Mouse (Mus musculus) lung, embryonic 15.5 days (tissue): ENCODE results near the gene Spi1. TPM values are rescaled to one million over a fixed set of nuclear protein-coding genes. Genes with fewer than 3 reads are reported as not detected.
A peak's percentile ranks its signal among the peaks of the same experiment; 100 is the strongest.

Experiments used
- ATAC-seq: fragments of 200-750 bp; cut with Nextera tagmentation; 2 replicates; pipeline ENCODE4 v1.8.0; 2017; ENCODE audit warnings: moderate number of reproducible peaks, borderline replicate concordance; ENCODE audit not compliant: low FRiP score, low TSS enrichment; ENCODE audit errors: extremely low read depth
- H3K27ac ChIP-seq: fragments of 300-500 bp; sonication (generic); 2 replicates; pipeline ENCODE4 v1.5.1; 2015; ENCODE audit warnings: moderate library complexity, mild to moderate bottlenecking, inconsistent platforms
- H3K27me3 ChIP-seq: fragments of 300-500 bp; sonication (generic); 2 replicates; pipeline ENCODE4 v1.6.1; 2015; ENCODE audit warnings: inconsistent platforms
- H3K36me3 ChIP-seq: fragments of 300-500 bp; sonication (generic); 2 replicates; pipeline ENCODE4 v1.6.1; 2015; ENCODE audit warnings: inconsistent platforms
- H3K4me1 ChIP-seq: fragments of 300-500 bp; sonication (generic); 2 replicates; pipeline ENCODE4 v1.6.1; 2015; ENCODE audit warnings: inconsistent platforms
- H3K4me2 ChIP-seq: fragments of 300-500 bp; sonication (generic); 2 replicates; pipeline ENCODE4 v1.6.1; 2015; ENCODE audit warnings: inconsistent platforms, mild to moderate bottlenecking, moderate library complexity
- H3K4me3 ChIP-seq: fragments of 300-500 bp; sonication (generic); 2 replicates; pipeline ENCODE4 v1.5.1; 2015; ENCODE audit warnings: mild to moderate bottlenecking, inconsistent platforms
- H3K9ac ChIP-seq: fragments of 300-500 bp; sonication (generic); 2 replicates; pipeline ENCODE4 v1.6.1; 2015; ENCODE audit warnings: inconsistent platforms
- H3K9me3 ChIP-seq: fragments of 300-500 bp; sonication (generic); 2 replicates; pipeline ENCODE4 v1.6.1; 2016; ENCODE audit warnings: inconsistent platforms
- WGBS: fragments of 180-500 bp; shearing (Covaris S2); methylation state at CpG from one replicate; pipeline ENCODE4 v1.1.7; 2015; 5-methylcytosine and 5-hydroxymethylcytosine counted together
- polyA plus RNA-seq: library from polyadenylated mRNA; unstranded; fragments of >200 nt; fragmentation: Nextera tagmentation; extraction: Ambion mirVana; gene quantifications from 2 replicates; pipeline ENCODE4 v1.2.1, GENCODE M21; 2015

The Spi1 gene
- polyA plus RNA-seq, 1 experiment from 2014 or later: 8.7 TPM

DNA sequence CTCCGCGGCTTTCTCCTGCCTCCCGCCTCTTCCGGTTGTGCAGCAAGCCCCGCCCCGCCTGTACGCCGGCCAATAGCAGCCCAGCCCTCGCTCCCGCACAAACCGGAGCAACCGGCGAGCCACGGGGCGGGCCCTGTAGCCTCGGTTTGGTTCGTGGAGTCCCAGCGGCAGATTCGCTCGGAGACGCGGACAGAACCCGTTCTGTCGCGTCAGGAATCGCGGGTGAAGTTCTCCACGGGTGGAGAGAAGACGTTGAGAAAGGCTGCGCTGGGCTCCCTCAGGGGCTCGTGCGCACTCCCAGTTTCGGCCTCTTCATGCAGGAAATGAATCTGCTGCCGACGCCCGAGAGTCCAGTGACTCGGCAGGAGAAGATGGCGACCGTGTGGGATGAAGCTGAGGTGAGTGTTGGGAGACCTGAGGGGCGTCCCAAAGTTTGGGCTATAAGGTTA lies 28.2 kb upstream of the Spi1 start, which contains the start of gene Psmc3:
Psmc3 (plus strand) TSS at position 76 of the 449 bp plus-strand sequence.
- WGBS: under 1% methylated on average over 40 of the region's 40 CpGs
- H3K36me3 ChIP-seq: peaks cover 38% of the 10 kb centered on the region

GRCm38 (mm10) chr2:91058435-91058834 lies 23.8 kb upstream of the Spi1 start:
- H3K9ac ChIP-seq: no peak overlapping the region
- H3K4me3 ChIP-seq: no peak overlapping the region
- no peak for ATAC-seq
- no peaks in the 10 kb centered on the region for H3K27me3 ChIP-seq
- peaks cover 10% of the 10 kb centered on the region for H3K4me1 ChIP-seq
- no peak overlapping the region for H3K4me2 ChIP-seq
- no peaks in the 10 kb centered on the region for H3K9me3 ChIP-seq
- peaks cover 82% of the 10 kb centered on the region for H3K36me3 ChIP-seq
- H3K27ac ChIP-seq: no peak overlapping the region
- 88% methylated on average over 5 of the region's 5 CpGs for WGBS

More for the DNA sequence above, 28.2 kb upstream of the Spi1 start, which contains the start of gene Psmc3:
- Histone ChIP-seq H3K27me3 (no peaks in the 10 kb centered on the region), H3K4me3 (peak within 1 kb of the TSS; percentile 90), H3K4me1 (peaks cover 10% of the 10 kb centered on the region), H3K9me3 (no peaks in the 10 kb centered on the region), H3K9ac (peak within 1 kb of the TSS; percentile 84), H3K27ac (peak within 1 kb of the TSS; percentile 85), H3K4me2 (peak within 1 kb of the TSS; percentile 90)
- ATAC-seq: peak; percentile 99

DNA sequence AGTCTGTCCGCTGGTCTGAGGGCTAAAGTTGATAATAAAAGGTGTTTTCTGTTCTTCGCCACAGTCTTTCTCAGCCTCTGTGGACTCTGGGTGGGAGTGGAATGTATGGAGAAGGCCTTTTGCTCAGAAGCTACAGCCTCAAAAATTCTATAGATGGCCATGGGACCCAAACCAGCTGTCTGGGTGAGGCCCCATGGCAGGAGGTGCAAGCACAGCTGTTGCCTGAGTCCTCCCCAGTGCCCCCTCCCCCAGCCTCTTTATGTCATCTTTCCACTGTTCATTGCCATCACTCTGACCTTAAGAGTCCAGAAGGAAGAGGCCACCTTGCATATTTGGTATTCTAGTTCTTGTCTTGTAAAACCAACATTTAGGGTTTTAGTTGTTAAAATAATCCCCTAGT lies 22.8 kb upstream of the Spi1 start:
- ATAC-seq: no peak
- Histone ChIP-seq H3K9ac (no peak overlapping the region), H3K4me2 (no peak overlapping the region), H3K27me3 (no peaks in the 10 kb centered on the region), H3K4me3 (no peak overlapping the region), H3K4me1 (peaks cover 10% of the 10 kb centered on the region), H3K36me3 (peaks cover 91% of the 10 kb centered on the region), H3K9me3 (no peaks in the 10 kb centered on the region), H3K27ac (no peak overlapping the region)
- WGBS: 96% methylated on average over 2 of the region's 2 CpGs

DNA sequence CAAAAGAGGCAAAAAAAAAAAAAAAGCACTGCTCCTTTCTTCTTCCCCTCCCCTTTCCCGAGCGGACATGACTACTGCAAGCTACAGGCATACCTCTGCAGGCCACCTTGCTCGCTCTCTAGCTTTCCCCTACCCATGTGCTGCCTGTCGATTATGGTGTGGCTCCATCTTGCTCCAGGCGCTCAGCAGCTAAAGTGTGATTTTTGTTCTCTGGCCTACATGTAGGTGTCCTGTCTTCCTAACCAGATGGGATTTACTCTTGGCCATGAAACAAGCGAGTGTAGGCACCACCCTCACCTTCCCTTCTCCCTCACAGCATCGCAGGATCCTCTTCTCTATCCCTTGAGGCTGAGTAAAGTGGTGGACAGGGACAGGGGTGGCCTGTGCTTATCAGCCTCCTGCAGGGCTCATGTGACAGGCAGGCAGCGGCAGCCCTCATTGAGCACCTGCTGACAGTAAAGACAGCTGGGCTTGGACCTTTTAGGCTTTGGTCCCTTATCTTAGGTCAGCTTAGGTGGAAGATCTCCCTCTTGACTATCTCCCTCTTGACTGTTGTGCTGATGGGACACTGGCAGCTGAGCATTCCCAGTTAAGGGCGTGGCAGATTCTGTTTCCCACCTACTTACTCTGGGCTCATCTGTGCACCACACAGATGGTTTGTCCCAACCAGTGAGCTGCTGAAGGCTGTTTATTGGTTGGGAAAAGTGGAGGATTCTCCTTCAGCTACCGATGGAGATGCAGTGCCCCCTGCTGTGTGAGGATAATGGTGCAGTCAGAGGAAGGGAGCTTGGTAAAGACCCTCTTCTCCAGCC lies 21.4 kb upstream of the Spi1 start:
- no peak overlapping the region for H3K27ac ChIP-seq
- no peaks in the 10 kb centered on the region for H3K9me3 ChIP-seq
- H3K4me3 ChIP-seq: no peak overlapping the region
- H3K4me2 ChIP-seq: no peak overlapping the region
- no peaks in the 10 kb centered on the region for H3K4me1 ChIP-seq
- ATAC-seq: no peak
- H3K9ac ChIP-seq: no peak overlapping the region
- 73% methylated on average over 10 of the region's 10 CpGs for WGBS
- peaks cover 94% of the 10 kb centered on the region for H3K36me3 ChIP-seq
- H3K27me3 ChIP-seq: no peaks in the 10 kb centered on the region

- no peak for ATAC-seq
- Histone ChIP-seq H3K27ac (peak overlapping the region; percentile 12; the same call in 1 of the 2 replicates), H3K27me3 (no peaks in the 10 kb centered on the region), H3K9ac (no peak overlapping the region), H3K36me3 (peaks cover 92% of the 10 kb centered on the region), H3K9me3 (no peaks in the 10 kb centered on the region), H3K4me2 (no peak overlapping the region), H3K4me1 (no peaks in the 10 kb centered on the region), H3K4me3 (no peak overlapping the region)
- WGBS: 78% methylated on average over 6 of the region's 6 CpGs
Observed at GRCm38 (mm10) chr2:91061849-91062481, 20.2 kb upstream of the Spi1 start.

GRCm38 (mm10) chr2:91062779-91063606 lies 19.2 kb upstream of the Spi1 start:
- Histone ChIP-seq H3K36me3 (peaks cover 86% of the 10 kb centered on the region), H3K9ac (no peak overlapping the region)
- no peak for ATAC-seq

GRCm38 (mm10) chr2:91064211-91064610 lies 18.0 kb upstream of the Spi1 start:
- 84% methylated on average over 6 of the region's 6 CpGs for WGBS

More at GRCm38 (mm10) chr2:91062779-91063606, 19.2 kb upstream of the Spi1 start:
- WGBS: 89% methylated on average over 16 of the region's 16 CpGs
- no peak overlapping the region for H3K4me3 ChIP-seq
- no peaks in the 10 kb centered on the region for H3K27me3 ChIP-seq
- no peaks in the 10 kb centered on the region for H3K9me3 ChIP-seq
- no peak overlapping the region for H3K4me2 ChIP-seq
- H3K27ac ChIP-seq: no peak overlapping the region
- no peaks in the 10 kb centered on the region for H3K4me1 ChIP-seq

DNA sequence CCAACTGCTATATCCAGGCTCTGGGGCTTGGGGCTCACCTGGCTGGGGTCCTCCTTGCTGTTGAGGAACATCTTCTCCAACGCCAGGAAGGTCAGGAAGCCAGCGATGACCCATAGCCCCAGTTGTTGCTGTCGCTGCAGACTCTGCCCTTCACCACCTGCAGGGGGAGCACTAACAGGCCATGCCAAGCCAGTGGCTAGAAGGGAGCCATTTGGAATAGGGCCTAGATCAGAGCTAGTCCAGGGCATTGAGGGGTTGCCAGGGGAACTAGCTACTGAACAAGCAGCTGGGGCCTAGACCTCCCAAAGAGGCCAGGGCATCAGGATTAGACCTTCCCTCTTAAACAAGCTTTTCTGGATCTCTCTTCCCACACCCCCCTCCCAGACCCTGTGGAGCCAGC lies 16.6 kb upstream of the Spi1 start:
- Histone ChIP-seq H3K4me3 (no peak overlapping the region), H3K4me1 (peaks cover 13% of the 10 kb centered on the region), H3K27ac (no peak overlapping the region), H3K9ac (no peak overlapping the region), H3K4me2 (no peak overlapping the region), H3K9me3 (no peaks in the 10 kb centered on the region), H3K27me3 (no peaks in the 10 kb centered on the region), H3K36me3 (peaks cover 61% of the 10 kb centered on the region)
- ATAC-seq: no peak
- 37% methylated on average over 3 of the region's 3 CpGs for WGBS

More at GRCm38 (mm10) chr2:91064211-91064610, 18.0 kb upstream of the Spi1 start:
- no peak overlapping the region for H3K4me2 ChIP-seq
- no peaks in the 10 kb centered on the region for H3K27me3 ChIP-seq
- H3K9ac ChIP-seq: no peak overlapping the region
- H3K4me3 ChIP-seq: no peak overlapping the region
- peaks cover 10% of the 10 kb centered on the region for H3K4me1 ChIP-seq
- no peaks in the 10 kb centered on the region for H3K9me3 ChIP-seq
- H3K27ac ChIP-seq: no peak overlapping the region
- peaks cover 74% of the 10 kb centered on the region for H3K36me3 ChIP-seq
- ATAC-seq: no peak

DNA sequence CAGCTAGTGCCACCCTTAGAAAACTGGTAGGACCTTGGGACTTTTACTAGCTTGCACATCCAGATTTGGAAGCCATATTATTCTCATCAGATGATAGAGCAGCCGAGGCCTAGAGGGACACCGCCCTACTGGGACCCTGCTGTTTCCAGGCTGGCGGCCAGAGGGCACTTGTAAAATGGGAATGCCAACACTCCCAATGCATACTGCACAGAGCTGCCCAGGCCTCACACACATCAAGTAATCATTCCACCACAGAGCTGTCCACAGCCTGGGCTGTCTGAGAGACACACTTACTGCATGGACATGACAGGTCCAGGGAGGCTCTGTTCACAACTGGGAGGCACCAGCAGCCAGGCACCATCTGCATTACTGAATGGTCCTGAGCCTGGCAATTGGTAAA lies 15.7 kb upstream of the Spi1 start:
- no peak overlapping the region for H3K4me3 ChIP-seq
- H3K27me3 ChIP-seq: no peaks in the 10 kb centered on the region
- no peak overlapping the region for H3K27ac ChIP-seq
- H3K36me3 ChIP-seq: peaks cover 52% of the 10 kb centered on the region
- peaks cover 21% of the 10 kb centered on the region for H3K4me1 ChIP-seq
- H3K9ac ChIP-seq: no peak overlapping the region
- no peak overlapping the region for H3K4me2 ChIP-seq
- WGBS: 86% methylated on average over 3 of the region's 3 CpGs
- no peak for ATAC-seq
- H3K9me3 ChIP-seq: no peaks in the 10 kb centered on the region

DNA sequence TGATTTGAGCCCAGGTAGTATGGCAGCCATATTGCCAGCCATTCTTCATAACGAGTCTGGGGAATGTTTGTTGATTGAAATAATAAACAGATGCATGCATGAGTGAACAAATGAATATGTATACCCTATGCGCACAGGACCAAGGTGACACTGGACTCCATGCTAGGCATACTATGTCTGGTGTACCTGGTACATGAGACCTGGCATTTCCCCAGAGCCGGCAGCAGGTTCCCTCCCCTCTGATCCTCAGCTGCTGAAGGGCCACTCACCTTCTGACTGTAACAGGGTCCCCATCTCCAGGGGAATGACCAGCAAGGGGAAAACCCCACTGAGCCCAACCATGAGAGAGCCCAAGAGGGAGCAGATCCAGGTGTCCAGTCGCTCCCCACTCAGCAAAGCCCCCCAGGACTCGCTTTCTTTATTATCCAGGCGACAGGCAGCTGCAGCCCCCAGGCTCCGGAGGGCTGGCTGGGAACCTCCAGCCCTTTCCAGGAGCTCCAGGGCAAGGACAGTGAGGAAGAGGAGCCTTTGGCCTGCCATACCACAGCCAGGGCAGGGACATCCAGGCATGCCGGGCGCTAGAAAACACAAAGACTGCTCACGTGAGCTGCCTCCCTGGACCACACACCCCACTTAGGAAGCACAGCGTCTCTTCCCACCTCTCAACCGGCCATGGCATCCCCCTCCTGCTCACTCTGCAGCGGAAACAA lies 13.9 kb upstream of the Spi1 start:
- Histone ChIP-seq H3K9ac (peak overlapping the region; percentile 65; the same call in 1 of the 2 replicates), H3K4me1 (peaks cover 21% of the 10 kb centered on the region), H3K4me2 (peak overlapping the region; percentile 78), H3K27me3 (no peaks in the 10 kb centered on the region), H3K4me3 (peak overlapping the region; percentile 60), H3K36me3 (peaks cover 34% of the 10 kb centered on the region), H3K9me3 (no peaks in the 10 kb centered on the region), H3K27ac (no peak overlapping the region)
- whole genome bisulfite sequencing: 53% methylated on average over 13 of the region's 13 CpGs
- ATAC-seq: no peak

GRCm38 (mm10) chr2:91068872-91069165 lies 13.4 kb upstream of the Spi1 start:
- H3K27me3 ChIP-seq: no peaks in the 10 kb centered on the region
- peaks cover 29% of the 10 kb centered on the region for H3K36me3 ChIP-seq
- 50% methylated on average over 6 of the region's 6 CpGs for WGBS
- no peaks in the 10 kb centered on the region for H3K9me3 ChIP-seq
- peaks cover 21% of the 10 kb centered on the region for H3K4me1 ChIP-seq
- ATAC-seq: no peak
- peak overlapping the region; percentile 78 for H3K4me2 ChIP-seq
- H3K27ac ChIP-seq: 0 out of 2 replicates have a peak overlapping the region, but pooled peaks have one; percentile 87
- H3K9ac ChIP-seq: peak overlapping the region; percentile 65
- peak overlapping the region; percentile 60 for H3K4me3 ChIP-seq
